Mouse (Mus musculus) bone marrow macrophage, adult 2 months (primary cell): ENCODE data around the gene Gm3252.
"Not testable (repeated sequence)": the region's sequence is repeated elsewhere in the genome, so short reads cannot be mapped to it uniquely, and the experiment has no call there.

Source experiments
- CTCF ChIP-seq: IDR thresholded peaks from 2 replicates; pipeline ENCODE4 v1.5.1; 2012; ENCODE audit warnings: low read depth, mild to moderate bottlenecking, low read length, moderate library complexity
- POLR2A ChIP-seq: IDR thresholded peaks from 2 replicates; pipeline ENCODE4 v1.6.1; 2012; ENCODE audit warnings: mild to moderate bottlenecking, low read depth, low read length, borderline replicate concordance

DNA sequence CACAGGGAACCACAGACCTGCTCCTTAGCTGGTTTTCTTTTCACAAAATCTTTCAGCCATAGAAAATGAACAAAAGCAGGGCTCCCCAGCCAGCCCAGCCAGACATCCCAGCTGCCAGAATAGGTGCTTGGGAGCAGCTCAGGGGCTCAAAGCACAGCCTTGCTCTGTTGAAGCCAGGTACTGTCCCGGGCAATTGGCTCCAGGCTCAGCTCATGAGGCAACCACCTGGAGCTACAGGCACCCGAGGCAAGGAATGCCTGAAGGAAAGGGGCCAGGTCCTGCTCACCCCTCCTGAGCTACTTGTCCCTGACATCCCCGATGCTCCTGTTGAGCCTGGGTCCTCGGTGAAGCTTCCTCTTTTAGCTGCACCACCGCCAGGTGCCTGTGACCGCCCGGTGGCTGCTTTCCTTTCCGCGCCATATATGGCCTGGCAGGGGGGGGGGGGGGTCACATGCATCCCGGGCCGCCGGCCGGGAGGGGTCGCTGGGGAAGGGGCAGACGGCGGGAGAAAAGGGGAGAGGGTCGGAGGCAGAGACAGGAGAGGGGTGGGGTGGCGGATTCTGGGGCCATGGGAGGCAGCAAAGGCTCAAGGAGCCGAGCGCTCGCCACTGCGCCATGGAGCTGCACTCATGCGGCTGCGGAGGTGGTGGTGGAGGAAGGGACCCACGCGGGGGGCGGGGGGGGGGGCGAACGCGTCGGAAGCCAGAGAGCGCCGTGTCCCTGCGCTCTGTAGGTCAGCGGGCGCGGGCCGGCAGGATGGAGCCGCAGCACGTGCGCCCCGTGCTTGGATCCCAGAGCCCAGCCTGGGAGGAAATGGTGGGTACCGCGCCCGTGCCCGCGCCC lies at the start of gene Gm3252:
- not testable (repeated sequence) for TF ChIP-seq CTCF, POLR2A
